Mouse (Mus musculus) bone marrow macrophage, adult 2 months (primary cell): ENCODE results near the gene Smg9. TPM values are rescaled to one million over a fixed set of nuclear protein-coding genes. Genes with fewer than 3 reads are reported as not detected.

Experiments used
- H3K27ac ChIP-seq: 2 replicates; pipeline ENCODE4 v1.5.1; 2012; ENCODE audit warnings: low read depth, low read length; ENCODE audit not compliant: insufficient read depth
- H3K4me1 ChIP-seq: 2 replicates; pipeline ENCODE4 v1.6.1; 2012; ENCODE audit warnings: low read length; ENCODE audit not compliant: control insufficient read depth, insufficient read depth
- H3K4me3 ChIP-seq: 2 replicates; pipeline ENCODE4 v1.5.1; 2012; ENCODE audit warnings: mild to moderate bottlenecking, low read length, moderate library complexity; ENCODE audit not compliant: insufficient read depth
- CTCF ChIP-seq: IDR thresholded peaks from 2 replicates; pipeline ENCODE4 v1.5.1; 2012; ENCODE audit warnings: low read depth, mild to moderate bottlenecking, low read length, moderate library complexity
- POLR2A ChIP-seq: IDR thresholded peaks from 2 replicates; pipeline ENCODE4 v1.6.1; 2012; ENCODE audit warnings: mild to moderate bottlenecking, low read depth, low read length, borderline replicate concordance
- polyA plus RNA-seq: library from polyadenylated mRNA; stranded (reverse); fragments of >200 nt; gene quantifications from 2 replicates; pipeline ENCODE4 v1.2.4, GENCODE M21; 2012; ENCODE audit not compliant: missing spikeins, insufficient read depth, insufficient read length

Gene Smg9
- polyA plus RNA-seq, 1 experiment, result 36.5 TPM

GRCm38 (mm10) chr7:24366716-24367632, 32.4 kb upstream of the Smg9 start:
- H3K4me3 ChIP-seq, result no peak overlapping the region
- H3K4me1 ChIP-seq, result peaks cover 28% of the 10 kb centered on the region
- TF ChIP-seq CTCF, result no peak
- no peak for TF ChIP-seq POLR2A
- H3K27ac ChIP-seq, result no peak overlapping the region

- Histone ChIP-seq H3K27ac (no peak overlapping the region), H3K4me3 (no peak overlapping the region), H3K4me1 (peaks cover 37% of the 10 kb centered on the region)
- TF ChIP-seq CTCF, result no peak
These were observed 31.2 kb upstream of the Smg9 start for GRCm38 (mm10) chr7:24368226-24368625.

- no peak overlapping the region for H3K4me3 ChIP-seq
- no peak overlapping the region for H3K27ac ChIP-seq
- H3K4me1 ChIP-seq, result peaks cover 42% of the 10 kb centered on the region
- TF ChIP-seq POLR2A, result no peak
- no peak for TF ChIP-seq CTCF
These were observed 30.5 kb upstream of the Smg9 start for GRCm38 (mm10) chr7:24368946-24369345.

GRCm38 (mm10) chr7:24369731-24370541, 29.5 kb upstream of the Smg9 start, which contains the start of gene Kcnn4:
Gene Kcnn4, plus strand, starts transcription at chr7:24370263.
- TF ChIP-seq POLR2A (peak; percentile 52; the same call in 1 of the 2 replicates), CTCF (no peak)
- Histone ChIP-seq H3K4me1 (peaks cover 44% of the 10 kb centered on the region), H3K27ac (peak within 1 kb of the TSS; percentile 82), H3K4me3 (peak within 1 kb of the TSS; percentile 64)

DNA sequence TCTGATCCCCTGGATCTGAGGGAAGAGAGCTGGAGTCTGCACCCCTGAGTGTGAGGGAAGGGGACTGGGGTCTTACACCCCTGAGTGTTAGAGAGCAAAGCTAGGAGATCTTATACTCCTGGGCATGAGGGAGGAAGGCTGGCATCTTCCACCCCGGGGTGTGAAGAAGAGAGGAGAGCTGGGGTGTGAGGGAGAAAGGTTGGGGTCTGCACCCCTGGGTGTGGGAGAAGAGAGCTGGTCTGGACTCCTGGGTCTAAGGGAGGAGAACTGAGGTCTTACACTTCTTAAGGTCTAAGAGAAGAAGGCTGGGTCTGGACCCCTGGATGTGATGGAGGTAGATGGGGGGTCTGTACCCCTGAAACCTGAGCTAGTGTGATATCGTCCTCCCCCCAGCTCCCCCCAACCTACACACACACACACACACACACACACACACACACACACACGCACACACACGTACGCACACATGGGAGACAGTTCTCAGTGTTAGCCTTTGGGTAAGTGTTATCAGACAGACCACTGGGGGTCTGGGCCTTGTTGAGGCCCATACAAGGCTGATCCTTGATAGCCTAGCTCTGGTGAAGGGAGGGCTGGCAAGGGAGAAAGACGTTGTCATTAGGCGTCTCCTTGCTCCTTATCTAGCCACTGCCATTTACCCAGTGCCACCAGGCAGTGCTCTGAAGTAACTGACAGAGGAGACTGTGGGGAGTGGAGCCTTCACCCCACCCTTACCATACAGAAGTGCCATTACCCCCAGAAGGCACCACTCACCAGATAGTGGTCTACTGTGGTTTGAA, 28.2 kb upstream of the Smg9 start:
- Histone ChIP-seq H3K4me3 (peak overlapping the region; percentile 64), H3K27ac (peak overlapping the region; percentile 82), H3K4me1 (peaks cover 35% of the 10 kb centered on the region)
- no peak for TF ChIP-seq CTCF
- no peak for TF ChIP-seq POLR2A

- Histone ChIP-seq H3K4me3 (peak overlapping the region; percentile 64), H3K4me1 (peaks cover 31% of the 10 kb centered on the region), H3K27ac (peak overlapping the region; percentile 82)
- no peak for TF ChIP-seq CTCF
- TF ChIP-seq POLR2A, result no peak
These were observed 27.6 kb upstream of the Smg9 start for GRCm38 (mm10) chr7:24371809-24372145.

GRCm38 (mm10) chr7:24372300-24372699, 27.1 kb upstream of the Smg9 start:
- Histone ChIP-seq H3K4me3 (peak overlapping the region; percentile 64), H3K27ac (peak overlapping the region; percentile 82), H3K4me1 (peaks cover 31% of the 10 kb centered on the region)
- TF ChIP-seq CTCF, result no peak
- TF ChIP-seq POLR2A, result no peak

DNA sequence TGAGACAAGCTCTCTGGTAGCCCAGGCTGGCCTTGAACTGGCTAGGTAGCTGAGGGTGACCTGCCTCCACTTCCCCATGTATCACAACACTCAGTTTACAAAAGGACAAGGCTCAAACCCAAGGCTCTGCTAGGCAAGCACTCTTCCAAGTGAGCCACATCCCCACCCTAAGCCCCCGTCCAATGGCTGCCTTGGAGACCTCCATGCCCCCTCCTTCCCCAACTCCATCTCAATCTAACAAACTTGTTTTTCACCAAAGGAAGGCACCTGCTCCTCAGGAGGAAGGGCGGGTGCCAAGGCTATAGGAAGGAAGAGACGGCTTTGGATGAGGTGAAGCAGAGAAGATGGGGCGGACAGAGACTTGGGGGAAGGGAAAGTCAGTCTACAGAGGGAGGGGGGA, 26.6 kb upstream of the Smg9 start:
- H3K27ac ChIP-seq, result peak overlapping the region; percentile 82
- H3K4me3 ChIP-seq, result peak overlapping the region; percentile 64
- H3K4me1 ChIP-seq, result peaks cover 31% of the 10 kb centered on the region
- TF ChIP-seq POLR2A (no peak), CTCF (no peak)

- Histone ChIP-seq H3K4me1 (peaks cover 35% of the 10 kb centered on the region), H3K27ac (peak overlapping the region; percentile 91), H3K4me3 (peak overlapping the region; percentile 64)
- TF ChIP-seq CTCF, result no peak
- TF ChIP-seq POLR2A, result no peak
These were observed 25.7 kb upstream of the Smg9 start for GRCm38 (mm10) chr7:24373538-24374379.
